Mouse (Mus musculus) limb, embryonic 13.5 days (tissue): ENCODE results near the gene Arg2. TPM values are rescaled to one million over a fixed set of nuclear protein-coding genes. Genes with fewer than 3 reads are reported as not detected.

ENCODE experiments used
- ATAC-seq: fragments of 200-750 bp; cut with Nextera tagmentation; 2 replicates; pipeline ENCODE4 v1.8.0; 2017; ENCODE audit warnings: low read depth, moderate number of reproducible peaks, moderate TSS enrichment; ENCODE audit not compliant: low FRiP score
- H3K27ac ChIP-seq: fragments of 300-500 bp; sonication (generic); 2 replicates; pipeline ENCODE4 v1.5.1; 2015; ENCODE audit warnings: inconsistent platforms, mild to moderate bottlenecking, moderate library complexity
- H3K27me3 ChIP-seq: fragments of 300-500 bp; sonication (generic); 2 replicates; pipeline ENCODE4 v1.6.1; 2015; ENCODE audit warnings: mild to moderate bottlenecking, inconsistent platforms
- H3K36me3 ChIP-seq: fragments of 300-500 bp; sonication (generic); 2 replicates; pipeline ENCODE4 v1.6.1; 2015; ENCODE audit warnings: inconsistent platforms, mild to moderate bottlenecking, moderate library complexity
- H3K4me1 ChIP-seq: fragments of 300-500 bp; sonication (generic); 2 replicates; pipeline ENCODE4 v1.6.1; 2015; ENCODE audit warnings: inconsistent platforms
- H3K4me2 ChIP-seq: fragments of 300-500 bp; sonication (generic); replicated peaks from 2 replicates; pipeline ENCODE4 v1.6.1; 2015; ENCODE audit warnings: inconsistent platforms, mild to moderate bottlenecking, moderate library complexity
- H3K4me3 ChIP-seq: fragments of 300-500 bp; sonication (generic); 2 replicates; pipeline ENCODE4 v1.5.1; 2015; ENCODE audit warnings: moderate library complexity, mild to moderate bottlenecking, inconsistent platforms
- H3K9ac ChIP-seq: fragments of 300-500 bp; sonication (generic); 2 replicates; pipeline ENCODE4 v1.6.1; 2015; ENCODE audit warnings: mild to moderate bottlenecking, inconsistent platforms
- H3K9me3 ChIP-seq: fragments of 300-500 bp; sonication (generic); 2 replicates; pipeline ENCODE4 v1.6.1; 2016; ENCODE audit warnings: inconsistent platforms
- WGBS: fragments of 180-500 bp; shearing (Covaris S2); methylation state at CpG from one replicate; pipeline ENCODE4 v1.1.7; 2015; 5-methylcytosine and 5-hydroxymethylcytosine counted together
- polyA plus RNA-seq: library from polyadenylated mRNA; unstranded; fragments of >200 nt; fragmentation: Nextera tagmentation; extraction: Ambion mirVana; gene quantifications from 2 replicates; pipeline ENCODE4 v1.2.1, GENCODE M21; 2015

The Arg2 gene
- polyA plus RNA-seq = 1.4 and 1.6 TPM in 2 replicates

DNA sequence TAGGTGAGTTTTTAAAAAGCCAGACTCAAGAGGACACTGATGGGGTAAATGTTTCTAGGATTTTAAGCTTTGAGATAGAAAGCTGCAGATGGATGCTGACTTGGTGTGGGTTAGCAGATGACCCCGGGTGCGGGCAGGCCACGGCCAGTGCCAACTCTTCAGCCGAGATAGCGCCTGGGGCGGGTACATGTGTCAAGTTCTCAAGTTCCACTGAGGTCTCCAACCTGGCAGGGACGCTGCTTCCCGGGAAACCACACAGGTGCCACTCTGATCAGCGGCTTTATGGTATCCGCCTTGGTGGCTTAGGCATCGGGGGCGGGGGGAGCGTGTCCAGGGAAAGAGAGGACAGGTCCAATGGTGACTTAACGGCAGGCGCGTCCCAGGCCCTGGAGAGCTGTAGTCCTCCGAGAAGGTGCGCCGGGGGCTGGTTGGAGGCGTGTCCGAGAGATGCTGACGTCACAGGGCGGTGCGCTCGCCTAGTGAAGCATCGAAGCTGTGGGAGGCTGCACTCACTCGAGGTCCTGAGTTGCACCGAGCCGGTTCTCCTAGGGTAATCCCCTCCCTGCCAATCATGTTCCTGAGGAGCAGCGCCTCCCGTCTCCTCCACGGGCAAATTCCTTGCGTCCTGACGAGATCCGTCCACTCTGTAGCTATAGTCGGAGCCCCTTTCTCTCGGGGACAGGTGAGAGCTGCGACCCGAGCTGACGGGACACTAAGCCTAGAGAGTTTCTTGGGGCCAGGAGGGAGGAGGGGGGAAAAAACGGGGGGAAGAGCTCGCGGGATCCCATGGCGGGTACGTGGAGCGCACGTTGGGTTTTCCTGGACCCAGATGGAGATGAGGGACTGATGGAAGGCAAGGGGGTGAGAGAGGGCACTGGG lies at the start of gene Arg2:
Arg2 (plus strand) TSS at position 479 of the 879 bp plus-strand sequence.
- peak; percentile 95 for ATAC-seq
- Histone ChIP-seq H3K4me2 (peak within 1 kb of the TSS; percentile 97), H3K9me3 (no peaks in the 10 kb centered on the region), H3K27ac (no peak within 1 kb of the TSS), H3K4me3 (peak within 1 kb of the TSS; percentile 53), H3K36me3 (no peaks in the 10 kb centered on the region), H3K9ac (peak within 1 kb of the TSS; percentile 66), H3K27me3 (peaks cover 46% of the 10 kb centered on the region), H3K4me1 (peaks cover 19% of the 10 kb centered on the region)
- under 1% methylated on average over 47 of the region's 47 CpGs for WGBS

DNA sequence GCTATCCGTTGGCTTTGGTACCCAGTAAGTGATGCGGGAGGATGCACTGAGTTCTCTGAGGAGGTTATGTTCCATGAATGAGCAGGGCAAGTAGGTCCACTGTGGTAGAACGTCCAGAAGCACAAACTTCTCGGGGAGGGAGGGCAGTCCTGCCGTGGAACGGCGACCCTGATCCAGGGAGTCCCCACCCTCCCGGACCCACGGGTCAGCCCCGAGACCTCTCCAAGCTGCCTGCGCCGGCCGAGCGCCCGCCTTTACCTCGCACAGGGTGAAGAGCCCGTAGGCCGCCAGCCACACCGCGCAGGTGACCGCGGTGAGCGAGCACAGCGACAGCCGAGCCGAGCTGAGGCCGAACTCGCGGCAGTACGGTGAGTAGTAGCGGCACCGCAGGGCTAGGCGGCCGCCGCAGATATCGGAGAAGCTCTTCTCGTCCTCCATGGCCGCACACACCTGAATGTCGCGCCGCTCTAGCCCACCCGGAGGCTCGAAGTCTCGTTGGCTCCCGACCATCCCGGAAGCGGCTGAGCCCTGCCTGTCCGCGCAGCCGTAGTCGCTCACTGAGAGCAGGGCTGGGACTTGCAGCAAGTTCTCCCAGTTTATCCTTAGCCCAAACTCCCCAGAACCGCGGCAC lies 41.3 kb upstream of the Arg2 start, which contains the start of gene Pigh:
Pigh (minus strand) TSS at position 470 of the 631 bp plus-strand sequence.
- WGBS = under 1% methylated on average over 53 of the region's 53 CpGs
- H3K27ac ChIP-seq = no peak within 1 kb of the TSS

GRCm38 (mm10) chr12:79092569-79092968 lies 38.0 kb upstream of the Arg2 start:
- Histone ChIP-seq H3K4me2 (no peak overlapping the region), H3K9me3 (no peaks in the 10 kb centered on the region), H3K36me3 (no peaks in the 10 kb centered on the region), H3K4me3 (no peak overlapping the region), H3K4me1 (peaks cover 14% of the 10 kb centered on the region), H3K9ac (no peak overlapping the region), H3K27ac (no peak overlapping the region), H3K27me3 (no peaks in the 10 kb centered on the region)
- 52% methylated on average over 4 of the region's 4 CpGs for WGBS
- no peak for ATAC-seq

More for the DNA sequence above, 41.3 kb upstream of the Arg2 start, which contains the start of gene Pigh:
- H3K36me3 ChIP-seq = peaks cover 13% of the 10 kb centered on the region
- peaks cover 14% of the 10 kb centered on the region for H3K4me1 ChIP-seq
- peak within 1 kb of the TSS; percentile 71 for H3K4me2 ChIP-seq
- H3K9ac ChIP-seq = peak within 1 kb of the TSS; percentile 89
- H3K27me3 ChIP-seq = no peaks in the 10 kb centered on the region
- ATAC-seq = peak; percentile 95
- no peaks in the 10 kb centered on the region for H3K9me3 ChIP-seq
- peak within 1 kb of the TSS; percentile 91 for H3K4me3 ChIP-seq

- H3K27ac ChIP-seq = no peak overlapping the region
- H3K36me3 ChIP-seq = no peaks in the 10 kb centered on the region
- 0 out of 2 replicates have a peak, but pooled peaks cover 4% of the 10 kb centered on the region for H3K27me3 ChIP-seq
- H3K4me3 ChIP-seq = no peak overlapping the region
- ATAC-seq = no peak
- H3K9ac ChIP-seq = no peak overlapping the region
- no peaks in the 10 kb centered on the region for H3K9me3 ChIP-seq
- WGBS = 70% methylated on average over 3 of the region's 3 CpGs
- no peak overlapping the region for H3K4me2 ChIP-seq
- no peaks in the 10 kb centered on the region for H3K4me1 ChIP-seq
Measured at GRCm38 (mm10) chr12:79097106-79097752, 33.3 kb upstream of the Arg2 start.

DNA sequence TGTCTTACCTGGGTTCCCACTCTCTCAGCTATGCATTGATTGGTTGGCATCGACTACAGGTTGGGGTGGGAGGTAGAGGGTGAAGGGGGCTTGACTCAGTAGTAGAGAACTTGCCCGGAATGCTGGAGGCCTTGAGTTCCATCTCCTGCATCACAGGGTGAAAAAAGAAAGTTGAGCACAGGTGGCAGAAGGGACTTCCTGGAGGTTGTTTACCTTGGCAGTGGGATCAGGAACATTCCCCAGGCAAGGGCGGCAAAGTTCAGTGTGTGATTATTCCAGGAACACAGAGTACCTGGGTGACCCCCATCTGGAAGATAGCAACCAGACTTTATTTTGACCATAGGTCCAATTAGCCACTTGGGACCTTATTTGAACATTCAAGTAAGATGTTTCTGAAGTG lies 26.8 kb upstream of the Arg2 start:
- Histone ChIP-seq H3K9ac (no peak overlapping the region), H3K36me3 (no peaks in the 10 kb centered on the region), H3K27me3 (0 out of 2 replicates have a peak, but pooled peaks cover 4% of the 10 kb centered on the region), H3K4me2 (no peak overlapping the region), H3K4me1 (no peaks in the 10 kb centered on the region), H3K9me3 (no peaks in the 10 kb centered on the region), H3K4me3 (no peak overlapping the region), H3K27ac (no peak overlapping the region)
- WGBS = 75% methylated on average over 3 of the region's 3 CpGs
- ATAC-seq = no peak

GRCm38 (mm10) chr12:79104544-79104943 lies 26.0 kb upstream of the Arg2 start:
- 69% methylated on average over 2 of the region's 2 CpGs for WGBS
- Histone ChIP-seq H3K9ac (no peak overlapping the region), H3K4me2 (no peak overlapping the region), H3K27ac (no peak overlapping the region), H3K27me3 (0 out of 2 replicates have a peak, but pooled peaks cover 4% of the 10 kb centered on the region), H3K4me3 (no peak overlapping the region), H3K9me3 (no peaks in the 10 kb centered on the region), H3K36me3 (no peaks in the 10 kb centered on the region), H3K4me1 (no peaks in the 10 kb centered on the region)
- ATAC-seq = no peak

DNA sequence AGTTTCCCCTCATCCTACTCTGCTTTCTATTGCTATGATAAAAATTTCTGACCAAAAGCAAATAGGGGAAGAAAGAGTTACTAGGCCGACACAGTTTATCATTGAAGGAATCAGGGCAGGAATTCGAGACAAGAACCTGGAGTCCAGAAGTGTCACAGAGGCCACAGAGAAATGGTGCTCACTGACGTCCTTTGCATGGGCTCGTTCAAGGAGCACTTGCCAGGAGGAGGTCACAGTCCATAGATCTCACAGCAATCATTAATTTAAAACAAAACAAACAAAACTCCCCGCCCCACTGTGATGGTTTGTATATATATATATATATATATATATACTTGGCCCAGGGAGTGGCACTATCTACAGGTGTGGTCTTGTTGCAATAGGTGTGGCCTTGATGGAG lies 25.3 kb upstream of the Arg2 start:
- Histone ChIP-seq H3K27ac (no peak overlapping the region), H3K9ac (no peak overlapping the region), H3K4me1 (no peaks in the 10 kb centered on the region), H3K4me3 (no peak overlapping the region), H3K27me3 (0 out of 2 replicates have a peak, but pooled peaks cover 4% of the 10 kb centered on the region), H3K36me3 (no peaks in the 10 kb centered on the region), H3K4me2 (no peak overlapping the region), H3K9me3 (no peaks in the 10 kb centered on the region)
- ATAC-seq = no peak
- 89% methylated on average over 5 of the region's 5 CpGs for WGBS

- no peaks in the 10 kb centered on the region for H3K36me3 ChIP-seq
- no peak overlapping the region for H3K4me3 ChIP-seq
- no peaks in the 10 kb centered on the region for H3K9me3 ChIP-seq
- H3K4me1 ChIP-seq = no peaks in the 10 kb centered on the region
- no peak overlapping the region for H3K27ac ChIP-seq
- 88% methylated on average over 4 of the region's 4 CpGs for WGBS
- H3K4me2 ChIP-seq = no peak overlapping the region
- no peak for ATAC-seq
- no peak overlapping the region for H3K9ac ChIP-seq
- no peaks in the 10 kb centered on the region for H3K27me3 ChIP-seq
Measured at GRCm38 (mm10) chr12:79118991-79119390, 11.6 kb upstream of the Arg2 start.

GRCm38 (mm10) chr12:79122820-79123219 lies 7.8 kb upstream of the Arg2 start:
- no peak overlapping the region for H3K9ac ChIP-seq
- ATAC-seq = peak; percentile 48; the same call in 1 of the 2 replicates
- no peaks in the 10 kb centered on the region for H3K4me1 ChIP-seq
- H3K9me3 ChIP-seq = no peaks in the 10 kb centered on the region
- H3K27ac ChIP-seq = no peak overlapping the region
- H3K27me3 ChIP-seq = no peaks in the 10 kb centered on the region
- no peaks in the 10 kb centered on the region for H3K36me3 ChIP-seq
- 24% methylated on average over 3 of the region's 3 CpGs for WGBS
- no peak overlapping the region for H3K4me3 ChIP-seq
- H3K4me2 ChIP-seq = no peak overlapping the region

DNA sequence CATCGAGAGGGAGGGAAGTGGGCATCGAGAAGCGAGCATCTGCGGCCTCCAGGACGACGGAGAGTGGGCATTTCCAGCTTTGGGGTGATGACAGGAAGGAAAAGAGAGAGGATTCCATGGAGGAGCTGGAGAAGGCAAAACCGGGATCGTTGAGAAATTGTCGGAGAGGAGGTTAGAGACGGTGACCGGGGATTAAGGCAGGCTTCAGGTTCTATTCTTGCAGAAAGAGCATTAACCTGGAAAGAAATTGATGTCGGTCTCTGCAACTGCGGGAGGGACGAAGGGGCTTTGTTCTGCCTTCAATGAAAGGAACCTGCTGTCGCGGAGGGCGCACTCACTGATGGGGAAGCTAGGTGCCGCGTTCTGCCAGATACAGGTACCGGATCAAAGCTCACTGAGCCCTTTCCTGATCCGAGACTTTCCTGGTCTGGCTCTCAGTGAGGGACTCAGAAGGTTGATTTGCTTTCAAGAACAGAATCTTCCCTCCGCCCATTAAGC lies 650 bp downstream of the Arg2 start:
- under 1% methylated on average over 22 of the region's 22 CpGs for WGBS

GRCm38 (mm10) chr12:79131706-79132460 lies 1.3 kb downstream of the Arg2 start:
- no peaks in the 10 kb centered on the region for H3K9me3 ChIP-seq
- peak overlapping the region; percentile 97 for H3K4me2 ChIP-seq
- no peak for ATAC-seq
- H3K4me1 ChIP-seq = peaks cover 19% of the 10 kb centered on the region
- 28% methylated on average over 5 of the region's 5 CpGs for WGBS
- no peak overlapping the region for H3K27ac ChIP-seq
- H3K36me3 ChIP-seq = no peaks in the 10 kb centered on the region
- H3K9ac ChIP-seq = no peak overlapping the region
- peaks cover 46% of the 10 kb centered on the region for H3K27me3 ChIP-seq
- H3K4me3 ChIP-seq = peak overlapping the region; percentile 53

More for the DNA sequence above, 650 bp downstream of the Arg2 start:
- Histone ChIP-seq H3K36me3 (no peaks in the 10 kb centered on the region), H3K4me2 (peak overlapping the region; percentile 97), H3K9me3 (no peaks in the 10 kb centered on the region), H3K27ac (no peak overlapping the region), H3K9ac (peak overlapping the region; percentile 66), H3K4me1 (peaks cover 19% of the 10 kb centered on the region), H3K4me3 (peak overlapping the region; percentile 53), H3K27me3 (peaks cover 46% of the 10 kb centered on the region)
- ATAC-seq = no peak
